Mouse (Mus musculus) forebrain, postnatal 0 days (tissue): ENCODE data around the gene Tmc8. TPM values are rescaled to one million over a fixed set of nuclear protein-coding genes. Genes with fewer than 3 reads are reported as not detected.
"Not testable (repeated sequence)": the region's sequence is repeated elsewhere in the genome, so short reads cannot be mapped to it uniquely, and the experiment has no call there.

Experiments used
- ATAC-seq: fragments of 200-750 bp; cut with Nextera tagmentation; 2 replicates; pipeline ENCODE4 v1.8.0; 2017; ENCODE audit warnings: mild to moderate bottlenecking, moderate library complexity
- DNase-seq: peaks from one replicate; pipeline ENCODE4 v3.0.0-alpha.2; 2015
- H3K27ac ChIP-seq: fragments of 300-500 bp; sonication (generic); 2 replicates; pipeline ENCODE4 v1.5.1; 2014; ENCODE audit warnings: low read depth, mild to moderate bottlenecking, antibody characterized with exemption, low read length, moderate library complexity, mixed read lengths
- H3K27me3 ChIP-seq: fragments of 300-500 bp; sonication (generic); 2 replicates; pipeline ENCODE4 v1.6.1; 2014; ENCODE audit warnings: mild to moderate bottlenecking, low read length, mixed read lengths; ENCODE audit not compliant: insufficient read depth
- H3K36me3 ChIP-seq: fragments of 300-500 bp; sonication (generic); 2 replicates; pipeline ENCODE4 v1.6.1; 2014; ENCODE audit warnings: mild to moderate bottlenecking, moderate library complexity; ENCODE audit not compliant: insufficient read depth
- H3K4me1 ChIP-seq: fragments of 300-500 bp; sonication (generic); 2 replicates; pipeline ENCODE4 v1.6.1; 2014; ENCODE audit warnings: antibody characterized with exemption; ENCODE audit not compliant: insufficient read depth
- H3K4me2 ChIP-seq: fragments of 300-500 bp; sonication (generic); 2 replicates; pipeline ENCODE4 v1.6.1; 2014; ENCODE audit warnings: low read depth, mild to moderate bottlenecking, moderate library complexity
- H3K4me3 ChIP-seq: fragments of 300-500 bp; sonication (generic); 2 replicates; pipeline ENCODE4 v1.5.1; 2014; ENCODE audit warnings: low read depth, low read length, mixed read lengths
- H3K9ac ChIP-seq: fragments of 300-500 bp; sonication (generic); 2 replicates; pipeline ENCODE4 v1.6.1; 2014; ENCODE audit warnings: mild to moderate bottlenecking
- H3K9me3 ChIP-seq: fragments of 300-500 bp; sonication (generic); 2 replicates; pipeline ENCODE4 v1.6.1; 2016; ENCODE audit warnings: low read length
- CTCF ChIP-seq: sonication (generic); IDR thresholded peaks from 2 replicates; pipeline ENCODE4 v1.5.1; 2016; ENCODE audit warnings: antibody characterized with exemption, control low read depth, low read depth
- WGBS: fragments of 180-500 bp; shearing (Covaris S2); extraction: QIAGEN DNeasy Blood & Tissue Kit; methylation state at CpG from one replicate; pipeline ENCODE4 v1.1.7; 2014; 5-methylcytosine and 5-hydroxymethylcytosine counted together
- polyA plus RNA-seq: library from polyadenylated mRNA; unstranded; fragments of >200 nt; fragmentation: Nextera tagmentation; extraction: Ambion mirVana; gene quantifications from 2 replicates; pipeline ENCODE4 v1.2.1, GENCODE M21; 2015
- total RNA-seq: library from RNA; depleted of rRNA; stranded (reverse); fragments of >200 nt; gene quantifications from 2 replicates; pipeline ENCODE4 v1.2.3, GENCODE M21; 2014

Tmc8 gene
- total and polyA plus RNA-seq, 2 experiments from 2014 or later, result 0.59 to 2.1 TPM

- Histone ChIP-seq H3K4me2 (peak overlapping the region; percentile 57; the same call in 1 of the 2 replicates), H3K4me3 (no peak overlapping the region)
- TF ChIP-seq CTCF, result no peak
These were observed 1.9 kb downstream of the Tmc8 start for GRCm38 (mm10) chr11:117783683-117784309.

GRCm38 (mm10) chr11:117786294-117786693 lies 4.4 kb downstream of the Tmc8 start:
- no peak for ATAC-seq

More at GRCm38 (mm10) chr11:117783683-117784309, 1.9 kb downstream of the Tmc8 start:
- Histone ChIP-seq H3K27me3 (peaks cover 17% of the 10 kb centered on the region; the same call in 1 of the 2 replicates), H3K9me3 (no peaks in the 10 kb centered on the region), H3K9ac (no peak overlapping the region), H3K27ac (no peak overlapping the region), H3K4me1 (peaks cover 7% of the 10 kb centered on the region; the same call in 1 of the 2 replicates), H3K36me3 (no peaks in the 10 kb centered on the region)
- no peak for DNase-seq
- WGBS, result 40% methylated on average over 10 of the region's 10 CpGs
- ATAC-seq, result no peak

GRCm38 (mm10) chr11:117788481-117788880 lies 6.6 kb downstream of the Tmc8 start:
- not testable (repeated sequence) for H3K27me3 ChIP-seq, H3K9me3 ChIP-seq, H3K4me2 ChIP-seq, H3K27ac ChIP-seq, H3K9ac ChIP-seq, H3K4me3 ChIP-seq, DNase-seq, H3K4me1 ChIP-seq, H3K36me3 ChIP-seq, ATAC-seq
- WGBS, result 83% methylated on average over 7 of the region's 7 CpGs

More at GRCm38 (mm10) chr11:117786294-117786693, 4.4 kb downstream of the Tmc8 start:
- peaks cover 4% of the 10 kb centered on the region; the same call in 1 of the 2 replicates for H3K27me3 ChIP-seq
- no peak overlapping the region for H3K4me2 ChIP-seq
- H3K4me3 ChIP-seq, result no peak overlapping the region
- DNase-seq, result no peak
- no peaks in the 10 kb centered on the region for H3K36me3 ChIP-seq
- H3K9ac ChIP-seq, result no peak overlapping the region
- peak; percentile 68 for TF ChIP-seq CTCF
- 9% methylated on average over 10 of the region's 10 CpGs for WGBS
- H3K4me1 ChIP-seq, result no peaks in the 10 kb centered on the region
- no peaks in the 10 kb centered on the region for H3K9me3 ChIP-seq
- no peak overlapping the region for H3K27ac ChIP-seq

GRCm38 (mm10) chr11:117790286-117790685 lies 8.4 kb downstream of the Tmc8 start:
- no peak overlapping the region for H3K9ac ChIP-seq
- H3K9me3 ChIP-seq, result no peaks in the 10 kb centered on the region
- no peaks in the 10 kb centered on the region for H3K4me1 ChIP-seq
- ATAC-seq, result peak; percentile 56
- H3K36me3 ChIP-seq, result no peaks in the 10 kb centered on the region
- no peak overlapping the region for H3K27ac ChIP-seq
- no peak overlapping the region for H3K4me2 ChIP-seq
- no peaks in the 10 kb centered on the region for H3K27me3 ChIP-seq
- no peak overlapping the region for H3K4me3 ChIP-seq
- 12% methylated on average over 14 of the region's 14 CpGs for WGBS
- DNase-seq, result peak; percentile 60
- TF ChIP-seq CTCF, result peak; percentile 75

GRCm38 (mm10) chr11:117790703-117791440 lies 9.0 kb downstream of the Tmc8 start:
- Histone ChIP-seq H3K9ac (no peak overlapping the region), H3K27me3 (no peaks in the 10 kb centered on the region), H3K4me2 (no peak overlapping the region), H3K9me3 (no peaks in the 10 kb centered on the region), H3K4me3 (no peak overlapping the region), H3K27ac (no peak overlapping the region), H3K36me3 (no peaks in the 10 kb centered on the region), H3K4me1 (no peaks in the 10 kb centered on the region)
- 45% methylated on average over 23 of the region's 23 CpGs for WGBS
- no peak for TF ChIP-seq CTCF
- DNase-seq (no peak), ATAC-seq (no peak)

DNA sequence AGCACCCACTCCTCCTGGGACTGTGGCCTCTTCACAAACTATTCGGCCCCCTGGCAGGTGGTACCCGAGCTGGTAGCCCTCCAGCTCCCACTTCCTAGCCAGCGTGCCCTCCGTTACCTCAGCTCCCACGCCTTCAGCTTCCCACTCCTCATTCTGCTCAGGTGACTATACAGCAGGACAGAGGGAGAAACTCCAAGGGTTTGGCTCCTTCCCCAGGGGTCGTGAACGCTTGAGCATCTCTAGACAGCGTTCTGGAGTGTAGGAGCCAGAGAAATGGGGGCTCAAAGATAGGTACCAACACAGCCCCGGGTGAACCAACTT lies 9.5 kb downstream of the Tmc8 start:
- H3K4me3 ChIP-seq, result no peak overlapping the region
- H3K27me3 ChIP-seq, result no peaks in the 10 kb centered on the region
- no peak for ATAC-seq
- no peak for DNase-seq
- H3K27ac ChIP-seq, result no peak overlapping the region
- WGBS, result 92% methylated on average over 9 of the region's 9 CpGs
- no peak for TF ChIP-seq CTCF
- no peak overlapping the region for H3K9ac ChIP-seq
- no peaks in the 10 kb centered on the region for H3K4me1 ChIP-seq
- H3K36me3 ChIP-seq, result no peaks in the 10 kb centered on the region
- H3K4me2 ChIP-seq, result no peak overlapping the region
- no peaks in the 10 kb centered on the region for H3K9me3 ChIP-seq

GRCm38 (mm10) chr11:117792281-117792888 lies 10.5 kb downstream of the Tmc8 start:
- H3K4me1 ChIP-seq, result no peaks in the 10 kb centered on the region
- no peaks in the 10 kb centered on the region for H3K27me3 ChIP-seq
- no peaks in the 10 kb centered on the region for H3K9me3 ChIP-seq
- no peak overlapping the region for H3K27ac ChIP-seq
- no peak overlapping the region for H3K4me2 ChIP-seq
- DNase-seq, result no peak
- TF ChIP-seq CTCF, result no peak
- no peaks in the 10 kb centered on the region for H3K36me3 ChIP-seq
- H3K9ac ChIP-seq, result no peak overlapping the region
- no peak for ATAC-seq
- H3K4me3 ChIP-seq, result no peak overlapping the region
- WGBS, result 10% methylated on average over 22 of the region's 22 CpGs
